Mouse (Mus musculus): Measurements from ENCODE around the gene Mrto4.

GRCm38 (mm10) chr4:139373531-139373930, 21.2 kb upstream of the Mrto4 start:
- TF ChIP-seq POLR2A (IDR thresholded peaks at IDR 0.05; ENCODE audit: insufficient read depth, low read depth, low read length) = no peak
- TF ChIP-seq CTCF (IDR thresholded peaks at IDR 0.05) = no peak
